In the genomic region with DNA sequence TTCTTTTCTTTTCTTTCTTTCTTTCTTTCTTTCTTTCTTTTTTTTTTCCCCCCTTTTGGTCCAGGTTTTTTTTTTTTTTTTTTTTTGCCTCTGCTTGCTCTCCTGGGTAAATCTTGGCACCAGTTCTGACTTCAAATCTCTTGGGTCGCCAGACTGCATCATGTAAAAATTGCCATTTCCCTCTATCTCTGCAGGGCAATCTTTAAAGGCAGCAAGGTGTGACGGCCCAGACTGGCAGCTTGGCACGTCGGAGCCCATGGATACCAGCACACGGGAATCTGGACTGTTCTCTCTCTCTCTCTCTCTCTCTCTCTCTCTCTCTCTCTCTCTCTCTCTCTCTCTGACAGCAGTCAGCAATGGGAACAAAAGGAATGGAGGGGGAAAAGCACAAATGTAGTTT, we compare ENCODE assay signal across 16 mouse cellular contexts.
A peak's percentile ranks its signal among the peaks of the same experiment; 100 is the strongest.
DNase-seq lines count a peak whose midpoint lies in the region; ATAC-seq and TF ChIP-seq lines count a peak whose summit lies in the region.
"Had no signal": no experiment of that assay in that cellular context is flagged by ENCODE, and none has a peak within 500 bp of the region (broad histone marks: within the 10 kb centered on the region; RNA-seq: fewer than 3 reads in every experiment).

No protein-coding gene starts in this region.

- TF ChIP-seq CTCF in heart, adult 2 months (IDR thresholded peaks at IDR 0.05), result no peak

- H3K4me3 ChIP-seq in midbrain, embryonic 14.5 days (replicated peaks; ENCODE audit: low read depth, low read length), result no peak overlapping the region
- no peak overlapping the region for H3K4me3 ChIP-seq in midbrain, embryonic 10.5 days
- no peak overlapping the region for H3K4me3 ChIP-seq in hindbrain, embryonic 15.5 days
- no peak overlapping the region for H3K4me3 ChIP-seq in heart, adult 2 months
- H3K4me3 ChIP-seq: limb, embryonic 15.5 days had no signal

- no peaks in the 10 kb centered on the region for H3K27me3 ChIP-seq in midbrain, embryonic 14.5 days (ENCODE audit: control insufficient read depth, insufficient read depth, low read length)
- no peaks in the 10 kb centered on the region for H3K27me3 ChIP-seq in midbrain, embryonic 10.5 days (ENCODE audit: low read depth, poor library complexity, severe bottlenecking)
- no peaks in the 10 kb centered on the region for H3K27me3 ChIP-seq in hindbrain, embryonic 15.5 days
- H3K27me3 ChIP-seq in heart, adult 2 months (ENCODE audit: control insufficient read depth, insufficient read depth, low read length), result no peaks in the 10 kb centered on the region
- H3K27me3 ChIP-seq: limb, embryonic 15.5 days had no signal

- H3K4me2 ChIP-seq in midbrain, embryonic 14.5 days (ENCODE audit: low read length), result peak overlapping the region; percentile 15; the same call in 1 of the 2 replicates
- H3K4me2 ChIP-seq in hindbrain, embryonic 15.5 days, result peak overlapping the region; percentile 37
- H3K4me2 ChIP-seq: limb, embryonic 15.5 days had no signal

- H3K4me1 ChIP-seq in midbrain, embryonic 14.5 days (ENCODE audit: control insufficient read depth, insufficient read depth, low read length), result peaks cover 11% of the 10 kb centered on the region
- H3K4me1 ChIP-seq in midbrain, embryonic 10.5 days, result peaks cover 10% of the 10 kb centered on the region; the same call in 1 of the 2 replicates
- peaks cover 21% of the 10 kb centered on the region for H3K4me1 ChIP-seq in hindbrain, embryonic 15.5 days (replicated peaks)
- no peaks in the 10 kb centered on the region for H3K4me1 ChIP-seq in heart, adult 2 months (ENCODE audit: control insufficient read depth, insufficient read depth, low read length)
- H3K4me1 ChIP-seq: limb, embryonic 15.5 days had no signal

- peak; percentile 56 to 69 for DNase-seq in cerebellum, postnatal 10 days
- DNase-seq in midbrain, embryonic 14.5 days, result peak; percentile 64
- no peak for DNase-seq in midbrain, embryonic 10.5 days (ENCODE audit: low spot score)
- no peak for DNase-seq in c-Kit-positive CD71-positive TER-119-positive erythroid progenitor cells, embryonic 14.5 days (ENCODE audit: low spot score)
- no peak for DNase-seq in heart, adult 2 months
- DNase-seq: heart, postnatal 4 days; kidney, adult 11 months; kidney, postnatal 10 days; lung, adult 18-20 months; lung, postnatal 4 days; thymus, postnatal 25 days had no signal

- WGBS in midbrain, embryonic 14.5 days, result 13% methylated on average over 5 of the region's 5 CpGs
- WGBS in midbrain, embryonic 10.5 days, result 33% methylated on average over 5 of the region's 5 CpGs
- 4% methylated on average over 5 of the region's 5 CpGs for WGBS in hindbrain, embryonic 15.5 days
- 25% methylated on average over 5 of the region's 5 CpGs for WGBS in heart, adult 2 months

- no peak for TF ChIP-seq POLR2A in heart, adult 2 months (IDR thresholded peaks at IDR 0.05; ENCODE audit: insufficient read depth, low read depth, low read length)

- TF ChIP-seq EP300 in heart, adult 2 months (IDR thresholded peaks at IDR 0.05; ENCODE audit: insufficient read depth, low read depth, low read length), result no peak

- H3K36me3 ChIP-seq in midbrain, embryonic 14.5 days (ENCODE audit: control insufficient read depth, insufficient read depth, low read length), result no peaks in the 10 kb centered on the region
- H3K36me3 ChIP-seq in midbrain, embryonic 10.5 days, result no peaks in the 10 kb centered on the region
- H3K36me3 ChIP-seq in hindbrain, embryonic 15.5 days, result no peaks in the 10 kb centered on the region
- no peaks in the 10 kb centered on the region for H3K36me3 ChIP-seq in heart, adult 2 months (ENCODE audit: control insufficient read depth, insufficient read depth, low read length)
- H3K36me3 ChIP-seq: limb, embryonic 15.5 days had no signal

- intact Hi-C loops in heart, adult 2 months (cut with DNase I), result no loop called here

- no peaks in the 10 kb centered on the region for H3K79me2 ChIP-seq in heart, adult 2 months (replicated peaks; ENCODE audit: control insufficient read depth, insufficient read depth, low read length)

- H3K9me3 ChIP-seq in midbrain, embryonic 14.5 days (ENCODE audit: control insufficient read depth, low read length), result no peaks in the 10 kb centered on the region
- H3K9me3 ChIP-seq in midbrain, embryonic 10.5 days (replicated peaks), result no peaks in the 10 kb centered on the region
- no peaks in the 10 kb centered on the region for H3K9me3 ChIP-seq in hindbrain, embryonic 15.5 days
- H3K9me3 ChIP-seq: limb, embryonic 15.5 days had no signal

- ATAC-seq in cerebellum, adult (ENCODE audit: insufficient number of reproducible peaks, low FRiP score, low TSS enrichment), result no peak
- peak; percentile 65 for ATAC-seq in midbrain, embryonic 14.5 days (ENCODE audit: low FRiP score, low TSS enrichment)
- ATAC-seq in hindbrain, embryonic 15.5 days (ENCODE audit: low FRiP score, low read depth), result peak; percentile 76
- ATAC-seq: Patski had no signal

- peak overlapping the region; percentile 70 for H3K27ac ChIP-seq in midbrain, embryonic 14.5 days (replicated peaks; ENCODE audit: low read depth, low read length)
- no peak overlapping the region for H3K27ac ChIP-seq in midbrain, embryonic 10.5 days (replicated peaks)
- peak overlapping the region; percentile 80 for H3K27ac ChIP-seq in hindbrain, embryonic 15.5 days (replicated peaks)
- no peak overlapping the region for H3K27ac ChIP-seq in heart, adult 2 months
- H3K27ac ChIP-seq: limb, embryonic 15.5 days; stomach, postnatal 0 days had no signal

- H3K9ac ChIP-seq in midbrain, embryonic 14.5 days (replicated peaks; ENCODE audit: low read length), result no peak overlapping the region
- H3K9ac ChIP-seq in hindbrain, embryonic 15.5 days, result no peak overlapping the region
- no peak overlapping the region for H3K9ac ChIP-seq in heart, adult 2 months (ENCODE audit: low read depth, low read length)
- H3K9ac ChIP-seq: limb, embryonic 15.5 days had no signal

Comparison
In these comparisons a context has a peak if more than half of its experiments do, and no peak if none do; other contexts are left out.
1. DNase-seq: peak in cerebellum, postnatal 10 days (2 of 2) and midbrain, embryonic 14.5 days (single experiment); none in midbrain, embryonic 10.5 days (single experiment), c-Kit-positive CD71-positive TER-119-positive erythroid progenitor cells, embryonic 14.5 days (single experiment) and heart, adult 2 months (0 of 2).
2. H3K27ac ChIP-seq: peak in midbrain, embryonic 14.5 days (single experiment) and hindbrain, embryonic 15.5 days (single experiment); none in midbrain, embryonic 10.5 days (single experiment) and heart, adult 2 months (single experiment).